Mouse (Mus musculus) activated CD4-positive, CD25-positive, alpha-beta regulatory T cell, adult 4 months (primary cell): Measurements from ENCODE around the gene Pcsk5. TPM values are rescaled to one million over a fixed set of nuclear protein-coding genes. Genes with fewer than 3 reads are reported as not detected.

Experiments
- ATAC-seq: one replicate; pipeline ENCODE4 v1.8.0; 2017
- polyA plus RNA-seq, 2 experiments: library from polyadenylated mRNA; unstranded; fragments of 100-300 nt; shearing (Covaris generic); gene quantifications; one replicate each; pipeline ENCODE4 v1.2.1; 2017

Pcsk5 gene
- polyA plus RNA-seq, 2 experiments from 2014 or later: not detected

DNA sequence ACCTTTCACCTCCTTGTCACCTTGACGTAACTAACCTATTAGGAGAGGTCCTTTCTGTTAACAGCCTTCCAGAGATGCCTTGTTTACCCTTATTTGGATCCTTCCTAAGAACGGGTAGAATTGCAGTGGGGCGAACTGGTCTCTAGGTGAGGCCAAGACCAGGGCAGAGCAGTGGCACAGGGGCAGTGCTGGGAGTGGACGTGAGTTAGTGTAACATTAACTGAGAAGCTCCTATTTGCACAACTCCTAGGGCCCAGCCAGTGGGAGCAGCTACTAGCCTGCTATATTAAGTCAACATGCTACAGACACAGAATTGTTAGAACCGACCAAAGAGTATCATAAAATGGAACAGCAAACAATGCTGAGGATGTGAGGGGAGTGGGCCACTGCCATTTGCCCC, 30.8 kb downstream of the Pcsk5 start:
- ATAC-seq: no peak

DNA sequence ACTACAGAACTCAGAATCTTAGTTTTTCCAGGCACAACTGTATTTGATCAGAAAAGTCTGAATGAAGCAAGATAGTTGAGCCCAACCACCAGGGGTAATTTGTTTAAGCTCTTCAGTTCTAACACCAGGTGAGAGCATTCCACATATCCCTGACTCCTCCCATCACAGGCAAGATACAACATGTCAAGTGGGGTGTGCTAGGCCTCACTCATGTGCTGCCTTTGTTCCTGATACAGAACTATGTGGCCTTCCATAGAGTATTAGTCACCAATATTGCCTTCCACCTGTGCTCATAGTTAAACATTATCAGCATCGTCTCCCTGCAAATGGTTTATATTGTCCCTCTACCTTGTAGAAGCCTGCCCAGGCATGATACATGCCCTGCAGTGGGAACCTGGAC, 36.6 kb downstream of the Pcsk5 start:
- no peak for ATAC-seq

DNA sequence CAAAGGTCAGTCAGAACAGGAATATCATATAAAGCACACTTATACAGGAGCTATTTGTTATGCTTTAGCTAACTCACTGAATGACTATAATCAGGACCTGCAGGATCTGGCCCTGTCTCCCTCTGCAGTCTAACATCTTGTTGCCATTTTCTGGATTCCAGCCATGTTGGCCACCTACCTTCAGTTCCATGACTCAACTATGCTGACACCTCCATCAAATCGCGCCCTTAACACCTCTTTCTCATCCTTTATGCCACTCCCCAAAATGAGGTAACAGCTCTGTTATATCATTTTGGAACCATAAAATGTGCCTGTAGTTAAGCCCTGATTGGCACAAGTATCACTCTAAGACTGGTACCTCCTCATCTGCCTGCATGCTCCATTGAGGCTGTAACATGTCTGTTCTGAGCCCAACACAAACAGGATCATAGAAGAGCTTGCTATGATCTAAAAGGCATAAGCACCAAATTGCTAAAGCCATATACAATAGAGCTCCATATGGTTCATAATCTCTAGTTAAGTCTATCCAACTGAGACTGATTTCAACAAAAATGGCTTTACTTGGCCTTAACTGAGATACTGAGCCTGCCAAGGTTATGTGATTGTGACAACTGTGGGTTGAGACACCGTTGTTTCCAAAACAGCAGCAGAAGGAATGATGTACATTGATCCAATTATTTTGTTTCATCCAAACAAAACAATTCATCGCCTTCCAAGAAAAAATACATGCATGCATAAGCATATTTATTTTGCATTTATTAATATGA, 37.8 kb downstream of the Pcsk5 start:
- ATAC-seq: no peak

DNA sequence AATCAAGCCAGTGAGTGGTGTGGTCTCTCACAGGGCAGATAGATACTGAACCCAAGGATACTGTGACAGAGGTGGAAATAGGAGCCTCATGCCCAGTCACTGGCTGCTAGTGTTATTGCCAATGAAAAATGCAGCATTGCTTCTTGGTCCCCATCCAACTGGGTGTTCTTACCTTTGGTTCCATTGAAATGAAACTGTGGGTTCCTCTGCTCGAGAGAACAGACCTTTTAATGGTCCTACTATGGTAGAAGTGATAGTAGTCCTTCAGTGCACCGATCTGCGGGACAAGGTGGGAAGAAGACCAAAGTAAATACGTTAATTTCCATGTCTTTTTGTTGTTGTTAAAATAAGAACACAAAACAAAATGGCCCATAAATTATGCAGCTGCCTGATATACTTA, 44.0 kb downstream of the Pcsk5 start:
- ATAC-seq: no peak

DNA sequence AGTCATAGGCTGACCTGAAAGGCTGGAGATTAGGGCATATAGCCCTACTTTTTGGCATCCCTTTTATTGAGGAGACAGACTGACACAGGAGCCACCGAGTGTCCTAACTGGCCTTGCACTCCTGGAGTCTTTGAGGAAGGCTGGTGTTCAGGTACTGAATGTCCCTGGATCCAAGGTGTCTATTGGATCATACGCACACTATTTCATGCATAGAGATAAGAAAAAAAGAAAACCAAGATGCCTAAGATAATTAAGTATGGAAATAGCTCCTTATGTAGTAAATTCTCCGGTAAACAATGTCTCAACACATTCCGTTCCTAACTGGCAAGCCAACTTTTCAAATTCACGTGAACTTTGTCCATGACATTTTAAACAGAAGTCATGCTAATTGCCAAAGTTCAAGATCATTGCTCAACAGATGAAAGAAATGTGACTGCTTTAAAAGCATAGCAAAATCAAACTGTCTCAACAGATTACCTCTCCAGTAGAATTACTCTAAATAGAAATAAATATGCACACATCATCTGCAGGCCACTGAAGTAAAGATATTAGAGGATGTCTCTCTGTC, 45.9 kb downstream of the Pcsk5 start:
- no peak for ATAC-seq

DNA sequence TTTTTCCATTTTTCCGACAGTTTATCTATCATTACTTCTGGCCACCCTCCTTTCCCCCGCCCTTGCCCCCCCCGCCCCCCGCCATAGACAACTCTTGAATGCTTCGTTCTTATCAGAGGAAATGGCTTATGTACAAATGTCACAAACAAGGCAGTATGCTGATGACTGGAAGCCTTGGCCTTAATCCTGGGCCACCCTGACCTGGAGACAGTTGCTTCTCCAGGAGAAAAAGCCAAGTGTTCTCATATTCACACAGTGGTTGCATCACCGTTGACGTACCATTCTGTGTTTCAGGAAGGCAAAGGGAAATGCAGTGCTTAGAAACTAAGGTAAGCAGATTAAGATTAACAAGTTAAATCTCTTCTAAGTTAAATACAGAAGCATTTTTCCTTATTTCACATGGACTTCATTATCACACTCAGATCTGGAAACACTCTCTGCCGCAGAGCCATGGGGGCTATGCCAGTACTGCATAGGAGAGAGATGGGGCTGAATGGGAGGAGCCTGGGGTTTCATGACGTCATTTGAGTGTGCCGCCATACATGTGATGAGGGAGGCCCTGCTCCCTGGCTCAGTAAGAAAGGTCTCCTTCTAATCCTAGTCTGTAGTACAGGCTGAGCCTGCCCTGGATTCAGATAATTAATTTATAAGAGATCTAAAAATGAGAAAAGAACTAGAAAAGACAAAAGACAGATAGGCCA, 48.7 kb downstream of the Pcsk5 start:
- ATAC-seq: no peak

DNA sequence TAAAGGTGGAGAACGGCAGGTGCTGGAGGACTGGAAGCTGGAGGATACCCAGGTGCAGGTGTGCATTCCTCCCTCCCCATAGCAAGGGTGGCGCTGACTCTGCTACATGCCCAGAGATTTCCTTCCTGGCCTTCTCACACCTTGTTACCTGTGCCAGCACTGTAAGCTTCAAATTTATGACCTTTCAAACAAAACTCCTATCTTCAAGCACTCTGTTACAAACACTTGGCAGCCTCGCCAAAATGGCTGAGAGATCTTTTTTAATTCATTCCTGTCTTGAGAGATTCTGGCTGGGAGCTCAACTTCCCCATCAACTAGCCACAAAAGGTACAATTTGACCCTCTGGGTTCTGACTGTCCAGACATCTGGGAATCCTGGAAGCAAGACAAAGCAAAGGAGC, 50.7 kb downstream of the Pcsk5 start:
- ATAC-seq: no peak

DNA sequence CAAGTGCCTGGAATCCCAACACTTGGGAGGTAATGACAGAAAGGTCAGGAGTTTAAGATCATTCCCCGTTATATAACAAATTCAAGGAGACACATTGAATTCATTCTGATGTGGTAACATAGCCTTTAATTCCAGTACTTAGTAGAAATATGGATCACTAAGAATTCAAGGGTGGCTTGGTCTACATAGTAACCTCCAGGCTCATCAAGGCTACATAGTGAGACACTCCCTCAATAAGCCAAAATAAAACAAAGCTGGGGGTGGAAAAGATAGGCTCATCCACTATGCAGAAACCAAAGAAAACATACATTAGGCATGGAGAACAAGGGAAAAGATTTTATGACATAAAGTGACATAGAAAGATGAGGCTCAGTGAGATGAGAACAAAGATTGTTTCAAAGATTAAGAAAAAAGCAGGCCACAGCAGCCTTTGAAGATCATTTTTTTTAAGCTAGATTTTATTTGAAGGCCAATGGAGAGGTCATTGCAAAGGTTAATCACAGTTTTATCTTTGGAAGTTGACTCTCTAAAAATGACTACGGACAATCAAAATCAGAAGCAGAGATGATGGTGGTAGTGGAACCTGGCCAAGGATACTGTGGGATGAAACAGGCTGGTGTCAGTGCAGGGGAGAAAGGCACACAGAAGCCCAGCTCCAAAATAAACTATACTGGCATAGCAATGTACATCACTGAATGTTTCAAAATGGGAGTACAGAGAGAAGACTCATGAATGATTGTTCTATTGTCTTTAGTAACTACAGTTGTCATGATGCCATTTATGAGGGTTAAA, 52.8 kb downstream of the Pcsk5 start:
- ATAC-seq: no peak

DNA sequence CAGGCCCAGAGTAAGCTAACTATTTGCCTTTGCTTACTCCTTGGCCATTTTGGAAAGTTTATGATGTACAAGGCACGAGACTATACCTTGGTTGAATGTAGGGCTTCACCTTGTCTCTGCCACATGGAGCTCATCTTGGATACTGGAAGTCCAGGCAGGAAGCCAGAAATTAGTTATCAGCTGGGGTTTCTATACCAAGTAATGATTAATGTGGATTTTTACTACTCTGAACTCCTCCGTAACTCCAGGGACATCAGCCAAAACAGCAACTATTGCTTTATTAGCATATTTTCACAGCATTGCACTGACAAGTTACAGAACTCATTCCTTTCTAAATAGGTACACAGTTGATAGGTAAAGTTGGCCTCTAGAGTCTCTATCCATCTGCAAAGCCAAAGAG, 54.2 kb downstream of the Pcsk5 start:
- ATAC-seq: no peak

DNA sequence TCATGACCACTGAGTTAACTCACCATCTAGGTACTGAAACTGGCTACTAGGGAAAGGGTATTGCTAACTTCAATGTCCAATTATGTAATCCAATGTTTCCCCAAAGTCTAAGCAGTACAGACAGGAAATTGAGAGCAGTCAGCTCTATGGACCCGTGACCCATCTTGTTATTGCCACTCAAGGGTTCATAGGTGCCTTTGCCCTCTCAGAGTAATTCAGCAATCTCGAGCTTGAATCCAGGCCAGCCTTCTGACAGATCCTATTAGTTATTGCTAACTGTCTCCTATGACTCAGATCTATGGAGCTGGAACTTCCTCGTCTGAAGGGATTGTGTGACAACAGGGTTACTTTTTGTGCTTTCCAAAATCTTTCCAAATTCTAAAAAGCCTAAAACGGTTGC, 56.1 kb downstream of the Pcsk5 start:
- ATAC-seq: no peak

DNA sequence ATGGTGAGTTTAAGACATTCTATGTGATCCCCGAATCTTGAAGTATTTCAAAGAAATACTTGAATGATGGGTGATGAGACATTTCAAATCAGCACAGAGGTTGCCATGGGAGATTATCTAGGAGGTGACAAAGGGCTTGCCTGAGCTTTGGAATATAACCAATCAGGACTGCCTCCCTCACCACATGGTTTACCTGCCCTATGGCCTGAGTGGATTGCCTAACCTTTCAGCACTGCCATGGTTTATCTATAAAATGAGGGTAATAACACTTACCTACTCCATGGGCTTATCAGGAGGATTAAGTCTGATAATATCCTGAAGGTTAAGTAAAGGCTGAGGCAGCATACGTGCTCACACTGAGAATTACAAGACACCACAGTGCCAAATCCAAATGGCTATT, 61.5 kb downstream of the Pcsk5 start:
- ATAC-seq: no peak

DNA sequence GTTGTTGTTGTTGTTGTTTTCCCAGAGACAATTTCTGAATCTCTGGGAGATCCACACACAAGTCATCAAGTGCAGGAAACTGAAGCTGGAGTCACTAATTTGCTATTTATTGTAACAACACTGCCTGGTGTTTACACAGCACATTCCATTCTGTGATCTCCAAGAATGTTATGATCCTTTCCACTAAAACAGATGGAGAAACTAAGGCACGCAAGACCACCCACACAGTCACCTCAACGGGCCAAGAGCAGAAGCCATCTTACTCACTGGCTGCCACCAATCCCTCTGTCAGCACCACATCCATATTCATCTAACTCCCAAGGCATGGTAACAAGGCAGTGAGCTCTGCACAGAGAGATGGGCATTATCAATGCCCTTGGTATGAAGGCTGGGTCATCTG, 62.3 kb downstream of the Pcsk5 start:
- ATAC-seq: no peak

DNA sequence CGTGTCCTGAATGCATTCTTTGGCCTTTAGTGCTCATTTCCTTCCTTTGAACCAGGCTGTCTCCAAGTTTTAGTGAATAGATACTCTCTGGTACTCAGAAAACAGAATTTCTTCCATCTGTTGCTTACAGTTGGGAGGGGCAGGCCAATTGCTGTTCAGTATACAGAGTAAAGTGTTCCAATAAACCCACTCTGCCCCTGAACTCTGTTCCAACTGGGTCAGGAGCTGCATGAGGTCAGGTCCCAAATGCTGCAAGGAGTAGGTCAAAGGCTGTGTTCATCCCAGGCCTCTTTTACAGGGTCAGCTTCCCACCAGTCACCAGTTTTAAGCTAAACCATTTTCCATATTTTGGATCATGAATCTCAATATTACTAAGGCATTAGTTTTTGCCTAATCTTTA, 63.4 kb downstream of the Pcsk5 start:
- no peak for ATAC-seq

DNA sequence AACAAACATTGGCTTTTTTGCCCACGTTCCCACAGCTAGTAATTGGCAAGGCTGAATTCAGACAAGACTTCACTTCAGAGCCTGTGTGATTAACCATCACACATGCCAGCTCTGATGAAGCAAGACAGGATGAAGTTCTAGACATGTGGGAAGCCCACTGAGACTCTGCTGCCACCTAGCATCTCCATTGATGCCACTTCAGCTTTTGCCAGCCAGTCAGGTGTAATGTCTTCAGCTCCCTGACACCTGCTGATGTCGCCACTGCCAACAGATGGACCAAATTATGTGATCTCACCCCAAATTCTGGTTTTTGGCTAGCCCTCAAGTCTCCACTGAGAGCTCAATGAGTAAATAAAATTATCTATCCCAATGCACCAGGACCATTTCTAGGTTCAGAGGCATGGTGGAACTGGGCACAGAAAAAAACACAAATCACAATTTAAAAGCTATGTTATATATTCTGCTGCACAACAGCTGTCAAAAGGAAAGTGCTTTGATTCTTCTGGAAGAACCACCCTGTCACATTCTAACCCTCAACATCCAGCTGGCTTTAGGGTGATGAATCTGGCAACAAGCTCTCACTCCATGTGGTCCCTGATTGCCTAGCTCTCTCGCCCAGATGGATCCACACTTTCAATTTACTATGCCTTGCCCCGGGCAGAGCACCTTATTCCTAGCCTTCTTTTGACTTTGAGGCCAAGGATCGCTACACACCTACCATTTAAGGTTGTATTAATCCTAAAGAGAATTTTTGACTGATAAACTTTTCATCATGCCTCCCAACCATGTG, 67.6 kb downstream of the Pcsk5 start:
- no peak for ATAC-seq

DNA sequence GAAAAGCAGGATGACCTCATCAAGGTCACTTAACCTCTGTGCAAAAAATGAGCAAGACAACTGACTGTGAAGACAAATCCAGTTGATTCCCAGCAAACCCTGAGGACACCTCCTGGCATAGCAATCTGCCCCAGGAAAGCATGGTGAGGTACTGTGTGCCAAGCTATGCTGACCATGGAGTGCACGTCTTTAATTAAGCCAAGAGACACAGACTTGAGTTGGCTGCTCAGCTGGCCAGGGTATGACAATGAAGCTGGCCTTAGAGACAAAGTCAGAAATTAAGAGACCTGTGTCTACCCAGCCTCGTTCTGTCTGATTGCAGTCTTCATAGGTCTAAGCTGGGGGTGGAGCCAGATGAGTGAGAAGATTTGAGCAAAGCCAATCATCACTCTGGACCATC, 72.4 kb downstream of the Pcsk5 start:
- ATAC-seq: no peak

DNA sequence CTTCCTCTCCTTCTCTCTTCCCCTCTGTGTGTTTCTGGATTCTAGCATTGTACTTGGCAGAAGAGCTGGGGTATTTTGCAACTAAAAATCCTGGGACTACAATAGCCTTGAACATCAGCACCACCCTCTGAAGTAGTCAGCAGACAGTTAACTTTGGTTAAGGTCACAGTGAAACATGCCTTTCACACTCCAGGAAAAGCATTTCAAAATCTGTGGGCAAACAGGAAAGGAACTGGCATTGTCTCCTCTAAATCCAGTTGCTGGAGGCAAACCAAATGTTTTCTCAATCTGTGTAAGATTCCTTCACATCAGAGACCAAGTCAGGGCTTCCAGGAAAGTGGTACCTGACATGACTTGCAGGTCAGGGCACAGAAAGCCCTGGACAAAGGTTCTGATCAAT, 74.7 kb downstream of the Pcsk5 start:
- ATAC-seq: no peak

DNA sequence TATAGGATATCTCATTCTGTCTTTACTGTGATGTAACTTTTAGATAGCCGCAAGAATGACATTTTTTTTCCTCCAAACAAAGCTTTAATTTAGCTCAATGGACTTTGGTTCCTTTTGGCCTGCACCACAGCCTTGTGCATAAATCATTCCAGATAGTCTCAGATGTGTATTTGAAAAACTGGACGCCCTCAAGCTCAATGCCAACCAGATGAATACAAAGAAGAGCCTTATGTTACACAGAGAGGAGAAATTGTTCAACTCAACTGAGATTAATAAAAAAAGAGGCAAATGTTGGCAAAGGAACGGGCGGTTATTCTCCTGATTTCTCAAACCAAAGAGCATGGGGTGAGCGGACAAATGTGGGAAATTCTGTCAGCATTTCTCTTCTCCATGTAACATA, 75.8 kb downstream of the Pcsk5 start:
- ATAC-seq: no peak

DNA sequence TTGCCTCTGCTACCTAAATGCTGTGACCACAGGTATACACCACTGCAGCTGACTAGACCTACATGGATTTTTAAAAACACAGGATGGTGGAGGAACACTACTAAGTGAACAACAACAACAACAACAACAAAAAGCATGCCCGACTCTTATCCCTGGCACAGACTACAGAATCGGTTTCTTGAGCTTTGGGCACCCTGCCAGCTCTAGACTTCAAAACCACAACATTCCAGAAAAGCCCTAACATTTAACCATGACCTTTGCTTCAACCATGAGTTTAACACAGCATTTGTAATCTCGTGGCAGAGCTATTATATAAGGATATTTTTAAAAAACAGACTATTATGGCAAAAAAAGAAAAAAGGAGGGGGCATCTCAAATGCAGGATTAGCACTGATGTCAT, 84.6 kb downstream of the Pcsk5 start:
- no peak for ATAC-seq

DNA sequence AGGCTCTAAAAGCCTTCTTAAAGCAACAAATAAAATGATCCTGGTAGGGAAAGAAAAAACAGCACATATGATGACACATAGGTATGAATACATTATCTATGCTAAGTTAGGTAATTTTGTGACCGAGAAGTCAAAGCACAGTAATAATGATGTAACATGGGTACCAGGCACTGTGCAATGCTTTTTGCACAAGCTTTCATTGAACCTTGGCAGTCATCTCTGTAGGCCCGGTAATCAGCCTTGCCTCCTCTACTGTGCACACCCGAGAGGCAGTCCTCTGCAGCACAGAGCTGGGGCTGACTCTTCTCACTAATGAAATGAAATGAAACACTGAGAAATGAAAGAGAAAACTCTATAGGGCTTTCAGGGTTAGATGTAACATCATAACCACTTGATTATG, 89.1 kb downstream of the Pcsk5 start:
- no peak for ATAC-seq

DNA sequence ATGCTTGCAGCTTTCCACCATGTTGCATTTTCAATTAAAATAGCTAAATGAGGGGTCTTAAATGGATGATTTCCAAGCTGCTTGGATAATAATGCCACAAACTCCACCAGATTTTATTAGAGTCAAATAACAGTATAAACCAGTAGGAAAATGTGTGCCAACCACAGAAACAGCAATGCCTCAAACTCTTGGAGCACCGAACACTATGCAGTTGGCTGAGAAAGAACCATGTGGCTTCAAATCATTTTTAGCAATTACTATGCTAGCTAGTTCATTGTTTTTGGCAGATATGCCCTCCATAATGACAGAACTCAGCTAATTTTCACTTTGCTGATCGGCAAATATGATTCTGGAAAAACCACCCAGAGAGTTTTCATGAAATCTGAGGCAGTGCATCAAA, 92.1 kb downstream of the Pcsk5 start:
- no peak for ATAC-seq

DNA sequence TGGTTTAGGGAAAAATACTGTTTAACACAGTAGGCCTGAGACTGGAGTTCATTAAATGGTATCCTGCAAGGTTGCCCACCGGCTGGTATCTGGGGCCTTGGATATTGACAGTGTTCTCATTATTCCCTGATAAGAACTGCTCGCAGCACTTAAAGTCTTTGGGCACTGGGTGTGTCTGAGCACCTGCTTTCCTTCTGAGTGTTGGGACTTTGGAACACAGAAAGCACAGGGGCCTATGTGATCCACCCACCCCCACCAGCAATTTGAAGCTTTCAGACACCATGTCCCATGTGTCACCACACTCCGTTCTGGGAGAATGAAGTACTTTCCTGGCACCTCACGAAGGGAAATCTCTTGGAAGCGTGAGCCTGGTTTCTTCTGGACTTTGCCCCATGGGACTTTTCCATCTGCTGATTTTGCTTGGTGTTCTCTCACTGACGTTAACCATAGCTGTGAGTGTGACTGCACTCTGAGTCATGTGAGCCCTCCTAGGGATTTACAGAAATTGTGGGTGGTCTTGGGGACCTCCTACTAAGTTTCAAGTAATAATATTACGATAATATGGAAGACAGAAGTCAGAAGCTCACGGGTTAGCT, 92.9 kb downstream of the Pcsk5 start:
- ATAC-seq: no peak

DNA sequence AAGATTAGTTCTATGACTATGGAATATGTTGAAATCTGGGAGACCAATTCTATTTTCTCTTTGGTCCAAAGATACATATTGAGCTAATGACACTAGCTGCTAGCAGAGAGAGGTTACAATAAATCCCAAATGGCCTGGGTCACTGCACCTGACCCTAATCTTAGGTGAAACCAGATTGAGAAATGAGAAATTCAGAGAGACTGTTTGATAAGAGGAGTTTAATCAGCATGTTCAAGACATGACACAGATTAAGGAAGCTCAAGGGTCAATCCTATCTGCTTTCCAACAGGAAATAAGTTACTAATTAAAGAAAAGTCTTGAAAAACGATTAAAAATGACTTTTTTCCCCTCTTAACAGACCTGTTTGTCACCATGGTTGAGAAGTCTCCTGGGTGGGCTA, 96.0 kb downstream of the Pcsk5 start:
- no peak for ATAC-seq
